Mouse (Mus musculus) hindbrain, embryonic 14.5 days (tissue): ENCODE data around the gene Wdr63. TPM values are rescaled to one million over a fixed set of nuclear protein-coding genes. Genes with fewer than 3 reads are reported as not detected.

Experiments used
- ATAC-seq: fragments of 200-750 bp; cut with Nextera tagmentation; 2 replicates; pipeline ENCODE4 v1.8.0; 2017; ENCODE audit warnings: moderate number of reproducible peaks, mild to moderate bottlenecking, moderate TSS enrichment, moderate library complexity; ENCODE audit not compliant: low FRiP score
- DNase-seq: peaks from one replicate; pipeline ENCODE4 v3.0.0-alpha.2; 2015; ENCODE audit warnings: low spot score
- H3K27ac ChIP-seq: fragments of 300-500 bp; sonication (generic); 2 replicates; pipeline ENCODE4 v1.5.1; 2014; ENCODE audit warnings: mild to moderate bottlenecking, moderate library complexity
- H3K27me3 ChIP-seq: fragments of 300-500 bp; sonication (generic); 2 replicates; pipeline ENCODE4 v1.6.1; 2014; ENCODE audit warnings: mild to moderate bottlenecking, low read length, mixed read lengths; ENCODE audit not compliant: control insufficient read depth, insufficient read depth
- H3K36me3 ChIP-seq: fragments of 300-500 bp; sonication (generic); replicated peaks from 2 replicates; pipeline ENCODE4 v1.6.1; 2014; ENCODE audit not compliant: control insufficient read depth, insufficient read depth
- H3K4me1 ChIP-seq: fragments of 300-500 bp; sonication (generic); replicated peaks from 2 replicates; pipeline ENCODE4 v1.6.1; 2014; ENCODE audit warnings: antibody characterized with exemption, low read length, mixed read lengths; ENCODE audit not compliant: control insufficient read depth, insufficient read depth
- H3K4me2 ChIP-seq: fragments of 300-500 bp; sonication (generic); replicated peaks from 2 replicates; pipeline ENCODE4 v1.6.1; 2014; ENCODE audit warnings: mild to moderate bottlenecking, moderate library complexity
- H3K4me3 ChIP-seq: fragments of 300-500 bp; sonication (generic); replicated peaks from 2 replicates; pipeline ENCODE4 v1.5.1; 2014; ENCODE audit warnings: mild to moderate bottlenecking, low read length
- H3K9ac ChIP-seq: fragments of 300-500 bp; sonication (generic); 2 replicates; pipeline ENCODE4 v1.6.1; 2014
- H3K9me3 ChIP-seq: fragments of 300-500 bp; sonication (generic); 2 replicates; pipeline ENCODE4 v1.6.1; 2016; ENCODE audit warnings: low read length; ENCODE audit not compliant: control insufficient read depth
- WGBS: fragments of 180-500 bp; shearing (Covaris S2); extraction: QIAGEN DNeasy Blood & Tissue Kit; methylation state at CpG from one replicate; pipeline ENCODE4 v1.1.7; 2014; 5-methylcytosine and 5-hydroxymethylcytosine counted together
- polyA plus RNA-seq: library from polyadenylated mRNA; unstranded; fragments of >200 nt; fragmentation: Nextera tagmentation; extraction: Ambion mirVana; gene quantifications from 2 replicates; pipeline ENCODE4 v1.2.1, GENCODE M21; 2014

Wdr63 gene
- polyA plus RNA-seq, 1 experiment from 2014 or later = 2.8 TPM

GRCm38 (mm10) chr3:146029234-146029633 is 78.7 kb downstream of the Wdr63 start:
- DNase-seq (no peak), ATAC-seq (no peak)
- Histone ChIP-seq H3K9ac (no peak overlapping the region), H3K36me3 (no peaks in the 10 kb centered on the region), H3K27ac (no peak overlapping the region), H3K9me3 (no peaks in the 10 kb centered on the region), H3K4me1 (0 out of 2 replicates have a peak, but pooled peaks cover 8% of the 10 kb centered on the region), H3K27me3 (no peaks in the 10 kb centered on the region), H3K4me3 (no peak overlapping the region), H3K4me2 (no peak overlapping the region)
- 85% methylated on average over 3 of the region's 3 CpGs for WGBS

GRCm38 (mm10) chr3:146028406-146028805 is 79.5 kb downstream of the Wdr63 start:
- no peak overlapping the region for H3K4me2 ChIP-seq
- no peak for DNase-seq

GRCm38 (mm10) chr3:146027116-146027515 is 80.8 kb downstream of the Wdr63 start:
- ATAC-seq = no peak

More at GRCm38 (mm10) chr3:146028406-146028805, 79.5 kb downstream of the Wdr63 start:
- 75% methylated on average over 2 of the region's 2 CpGs for WGBS
- Histone ChIP-seq H3K36me3 (no peaks in the 10 kb centered on the region), H3K27me3 (no peaks in the 10 kb centered on the region), H3K4me3 (no peak overlapping the region), H3K9me3 (no peaks in the 10 kb centered on the region), H3K9ac (no peak overlapping the region), H3K4me1 (0 out of 2 replicates have a peak, but pooled peaks cover 8% of the 10 kb centered on the region), H3K27ac (no peak overlapping the region)
- ATAC-seq = no peak

GRCm38 (mm10) chr3:146025499-146025898 is 82.4 kb downstream of the Wdr63 start:
- no peak for DNase-seq
- H3K4me3 ChIP-seq = no peak overlapping the region
- 94% methylated on average over 6 of the region's 6 CpGs for WGBS

More at GRCm38 (mm10) chr3:146027116-146027515, 80.8 kb downstream of the Wdr63 start:
- no peaks in the 10 kb centered on the region for H3K36me3 ChIP-seq
- H3K9me3 ChIP-seq = no peaks in the 10 kb centered on the region
- 49% methylated on average over 6 of the region's 6 CpGs for WGBS
- H3K27ac ChIP-seq = no peak overlapping the region
- no peak overlapping the region for H3K4me3 ChIP-seq
- no peak overlapping the region for H3K4me2 ChIP-seq
- H3K9ac ChIP-seq = no peak overlapping the region
- no peak for DNase-seq
- 0 out of 2 replicates have a peak, but pooled peaks cover 8% of the 10 kb centered on the region for H3K4me1 ChIP-seq
- H3K27me3 ChIP-seq = no peaks in the 10 kb centered on the region

GRCm38 (mm10) chr3:146024746-146025145 is 83.2 kb downstream of the Wdr63 start:
- no peak overlapping the region for H3K27ac ChIP-seq
- WGBS = 89% methylated on average over 7 of the region's 7 CpGs
- H3K4me1 ChIP-seq = no peaks in the 10 kb centered on the region
- H3K9me3 ChIP-seq = no peaks in the 10 kb centered on the region
- DNase-seq (no peak), ATAC-seq (no peak)
- no peak overlapping the region for H3K4me3 ChIP-seq
- H3K4me2 ChIP-seq = no peak overlapping the region
- no peaks in the 10 kb centered on the region for H3K36me3 ChIP-seq
- no peaks in the 10 kb centered on the region for H3K27me3 ChIP-seq
- no peak overlapping the region for H3K9ac ChIP-seq

More at GRCm38 (mm10) chr3:146025499-146025898, 82.4 kb downstream of the Wdr63 start:
- Histone ChIP-seq H3K4me2 (no peak overlapping the region), H3K9me3 (no peaks in the 10 kb centered on the region), H3K36me3 (no peaks in the 10 kb centered on the region), H3K9ac (no peak overlapping the region), H3K27me3 (no peaks in the 10 kb centered on the region), H3K4me1 (0 out of 2 replicates have a peak, but pooled peaks cover 6% of the 10 kb centered on the region), H3K27ac (no peak overlapping the region)
- ATAC-seq = no peak

GRCm38 (mm10) chr3:146022232-146022631 is 85.7 kb downstream of the Wdr63 start:
- DNase-seq (no peak), ATAC-seq (no peak)
- Histone ChIP-seq H3K9me3 (no peaks in the 10 kb centered on the region), H3K4me3 (no peak overlapping the region), H3K36me3 (no peaks in the 10 kb centered on the region), H3K27me3 (no peaks in the 10 kb centered on the region), H3K9ac (no peak overlapping the region), H3K4me2 (no peak overlapping the region), H3K4me1 (no peaks in the 10 kb centered on the region), H3K27ac (no peak overlapping the region)
- WGBS = 96% methylated on average over 9 of the region's 9 CpGs

GRCm38 (mm10) chr3:146017521-146017920 is 90.4 kb downstream of the Wdr63 start:
- Histone ChIP-seq H3K36me3 (no peaks in the 10 kb centered on the region), H3K27me3 (no peaks in the 10 kb centered on the region), H3K4me2 (no peak overlapping the region), H3K4me3 (no peak overlapping the region), H3K27ac (no peak overlapping the region), H3K9ac (no peak overlapping the region), H3K4me1 (no peaks in the 10 kb centered on the region), H3K9me3 (no peaks in the 10 kb centered on the region)
- 38% methylated on average over 9 of the region's 9 CpGs for WGBS
- no peak for ATAC-seq
- no peak for DNase-seq

GRCm38 (mm10) chr3:146016979-146017378 is 91.0 kb downstream of the Wdr63 start:
- ATAC-seq (no peak), DNase-seq (no peak)
- H3K9ac ChIP-seq = no peak overlapping the region
- H3K27ac ChIP-seq = no peak overlapping the region
- H3K4me1 ChIP-seq = no peaks in the 10 kb centered on the region
- 91% methylated on average over 13 of the region's 13 CpGs for WGBS
- H3K9me3 ChIP-seq = no peaks in the 10 kb centered on the region
- H3K27me3 ChIP-seq = no peaks in the 10 kb centered on the region
- no peak overlapping the region for H3K4me2 ChIP-seq
- H3K36me3 ChIP-seq = no peaks in the 10 kb centered on the region
- no peak overlapping the region for H3K4me3 ChIP-seq

- Histone ChIP-seq H3K27ac (no peak overlapping the region), H3K36me3 (no peaks in the 10 kb centered on the region), H3K4me1 (no peaks in the 10 kb centered on the region; the same call in 1 of the 2 replicates), H3K4me3 (no peak overlapping the region), H3K9ac (no peak overlapping the region), H3K9me3 (no peaks in the 10 kb centered on the region), H3K27me3 (no peaks in the 10 kb centered on the region), H3K4me2 (no peak overlapping the region)
- DNase-seq (no peak), ATAC-seq (no peak)
- WGBS = 97% methylated on average over 12 of the region's 12 CpGs
These were observed 93.6 kb downstream of the Wdr63 start for GRCm38 (mm10) chr3:146014321-146014720.

- DNase-seq (no peak), ATAC-seq (no peak)
- 94% methylated on average over 7 of the region's 7 CpGs for WGBS
- Histone ChIP-seq H3K4me2 (no peak overlapping the region), H3K9ac (no peak overlapping the region), H3K27ac (no peak overlapping the region), H3K4me1 (no peaks in the 10 kb centered on the region; the same call in 1 of the 2 replicates), H3K9me3 (no peaks in the 10 kb centered on the region), H3K27me3 (no peaks in the 10 kb centered on the region), H3K36me3 (0 out of 2 replicates have a peak, but pooled peaks cover under 1% of the 10 kb centered on the region), H3K4me3 (no peak overlapping the region)
These were observed 94.4 kb downstream of the Wdr63 start for GRCm38 (mm10) chr3:146013490-146013889.
